Mouse (Mus musculus) myocyte (in vitro differentiated cells): ENCODE results near the gene Asxl1. TPM values are rescaled to one million over a fixed set of nuclear protein-coding genes. Genes with fewer than 3 reads are reported as not detected.

ENCODE experiments used
- H3K27me3 ChIP-seq: one replicate; pipeline ENCODE4 v1.6.1; 2011; ENCODE audit not compliant: control insufficient read depth, insufficient read depth, insufficient read length
- H3K36me3 ChIP-seq: one replicate; pipeline ENCODE4 v1.6.1; 2011; ENCODE audit not compliant: control insufficient read depth, insufficient read depth
- H3K4me2 ChIP-seq: one replicate; pipeline ENCODE4 v1.6.1; 2011; ENCODE audit warnings: low read depth, control low read depth
- H3K4me3 ChIP-seq: one replicate; pipeline ENCODE4 v1.5.1; 2011; ENCODE audit warnings: mild to moderate bottlenecking, control low read depth, moderate library complexity
- H3K79me2 ChIP-seq: one replicate; pipeline ENCODE4 v1.6.1; 2011; ENCODE audit not compliant: control insufficient read depth, insufficient read depth
- H3ac ChIP-seq: one replicate; pipeline ENCODE4 v1.6.1; 2011; ENCODE audit not compliant: control insufficient read depth, insufficient read length
- CEBPB ChIP-seq: IDR thresholded peaks from 2 replicates; pipeline ENCODE4 v1.6.1; 2011; ENCODE audit warnings: mild to moderate bottlenecking, moderate library complexity; ENCODE audit not compliant: poor library complexity, insufficient read depth, severe bottlenecking
- E2F4 ChIP-seq: IDR thresholded peaks from one replicate; pipeline ENCODE4 v1.6.1; 2011; ENCODE audit warnings: mild to moderate bottlenecking, control low read depth, moderate library complexity; ENCODE audit not compliant: insufficient read depth
- MAX ChIP-seq: IDR thresholded peaks from one replicate; pipeline ENCODE4 v1.6.1; 2011; ENCODE audit warnings: low read depth, mild to moderate bottlenecking, control low read depth
- MYOD1 ChIP-seq, 3 experiments: IDR thresholded peaks; one replicate each; pipeline ENCODE4 v1.6.1; 2011; ENCODE audit warnings: control low read depth in 2 of 3, low read depth in 2 of 3, mild to moderate bottlenecking in 2 of 3, moderate library complexity in 1 of 3; ENCODE audit not compliant: insufficient read length in 2 of 3, control insufficient read depth in 1 of 3
- MYOG ChIP-seq, 3 experiments: IDR thresholded peaks; one replicate each; pipeline ENCODE4 v1.6.1; 2011; ENCODE audit warnings: control low read depth in 2 of 3, low read depth in 2 of 3, mild to moderate bottlenecking in 2 of 3; ENCODE audit not compliant: insufficient read length in 2 of 3, control insufficient read depth in 1 of 3, insufficient read depth in 1 of 3
- POLR2A ChIP-seq: IDR thresholded peaks from one replicate; pipeline ENCODE4 v1.6.1; 2011; ENCODE audit warnings: low read depth, mild to moderate bottlenecking, control low read depth, moderate library complexity; ENCODE audit not compliant: insufficient read length
- POLR2AphosphoS2 ChIP-seq: IDR thresholded peaks from one replicate; pipeline ENCODE4 v1.6.1; 2011; ENCODE audit warnings: low read depth, control low read depth; ENCODE audit not compliant: insufficient read length
- REST ChIP-seq: IDR thresholded peaks from one replicate; pipeline ENCODE4 v1.6.1; 2011; ENCODE audit warnings: mild to moderate bottlenecking, control low read depth, moderate library complexity; ENCODE audit not compliant: insufficient read depth, insufficient read length
- SRF ChIP-seq: IDR thresholded peaks from one replicate; pipeline ENCODE4 v1.6.1; 2011; ENCODE audit warnings: low read depth; ENCODE audit not compliant: control insufficient read depth, insufficient read length
- TCF12 ChIP-seq: IDR thresholded peaks from one replicate; pipeline ENCODE4 v1.6.1; 2011; ENCODE audit warnings: mild to moderate bottlenecking, control low read depth; ENCODE audit not compliant: poor library complexity, insufficient read depth, severe bottlenecking
- TCF3 ChIP-seq: IDR thresholded peaks from one replicate; pipeline ENCODE4 v1.6.1; 2011; ENCODE audit warnings: low read depth, control low read depth; ENCODE audit not compliant: insufficient read length
- USF1 ChIP-seq: IDR thresholded peaks from one replicate; pipeline ENCODE4 v1.6.1; 2011; ENCODE audit warnings: low read depth, mild to moderate bottlenecking, control low read depth, moderate library complexity
- polyA plus RNA-seq: library from polyadenylated mRNA; unstranded; fragments of >200 nt; fragmentation: generic; extraction: Trizol; gene quantifications from one replicate; pipeline ENCODE4 v1.2.1, GENCODE M21; 2012; ENCODE audit warnings: missing spikeins

Asxl1 gene
- polyA plus RNA-seq, 1 experiment = 15.4 TPM

DNA sequence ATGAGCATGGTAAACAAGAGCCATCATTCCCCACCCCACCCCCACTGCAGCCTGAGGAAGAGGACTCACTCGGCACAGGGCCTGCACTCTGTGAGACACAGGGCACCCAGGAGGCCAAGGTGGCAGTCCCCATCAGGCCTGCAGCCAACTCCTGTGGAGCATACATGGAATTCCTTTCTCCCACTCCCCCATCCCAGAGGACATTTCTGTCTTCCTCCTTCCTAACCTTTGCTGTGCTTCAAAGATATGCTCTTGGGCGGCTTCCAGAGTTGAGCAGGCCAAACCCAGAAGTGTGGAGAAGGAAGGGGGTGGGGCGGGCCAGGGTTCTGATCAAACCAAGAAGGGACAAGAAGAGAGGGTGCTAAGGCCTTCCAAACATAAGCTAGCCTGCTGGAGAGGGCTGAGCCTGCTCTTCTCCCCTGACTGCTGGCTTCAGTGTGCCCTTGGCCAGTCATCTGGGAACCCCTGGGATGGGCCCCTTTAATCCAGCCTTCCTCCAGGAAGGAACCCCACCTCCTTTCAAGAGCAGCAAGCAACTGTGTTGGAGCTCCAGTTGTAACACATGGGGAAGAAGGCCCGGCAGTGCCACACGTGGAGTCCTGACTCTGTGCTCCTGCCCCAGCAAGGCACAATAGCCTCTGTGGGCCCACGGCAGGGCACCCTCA lies 91.1 kb downstream of the Asxl1 start:
- TF ChIP-seq MYOD1 (IDR thresholded peaks at IDR 0.05; ENCODE audit: control insufficient read depth in 1 of 3, insufficient read length in 2 of 3, low read depth in 2 of 3) = no peak
- no peak for TF ChIP-seq POLR2AphosphoS2
- TF ChIP-seq REST = no peak
- TF ChIP-seq POLR2A = no peak
- no peak for TF ChIP-seq SRF
- TF ChIP-seq MAX = no peak
- Histone ChIP-seq H3K4me2 (no peak overlapping the region), H3K36me3 (no peaks in the 10 kb centered on the region), H3K27me3 (no peaks in the 10 kb centered on the region), H3K4me3 (no peak overlapping the region), H3K79me2 (no peaks in the 10 kb centered on the region), H3ac (no peak overlapping the region)

DNA sequence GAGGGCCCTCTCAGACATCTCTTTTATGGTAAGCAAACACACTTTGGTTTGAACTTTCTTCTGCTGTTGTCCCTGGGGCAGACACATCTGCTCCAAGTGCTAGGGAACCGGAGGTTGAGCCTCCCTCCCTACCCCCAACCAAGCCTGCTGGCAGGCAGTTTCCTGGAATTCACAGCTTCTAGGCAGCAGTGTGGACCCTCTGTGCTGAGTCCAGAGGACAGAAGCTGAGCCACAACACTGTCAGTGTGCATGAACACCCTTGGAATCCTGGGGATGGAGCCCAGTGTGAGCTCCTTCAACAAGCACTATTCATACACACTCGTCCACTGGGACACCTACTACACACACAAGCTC lies 91.7 kb downstream of the Asxl1 start:
- no peak for TF ChIP-seq MYOG (IDR thresholded peaks at IDR 0.05; ENCODE audit: control insufficient read depth in 1 of 3, insufficient read depth in 1 of 3, insufficient read length in 2 of 3, low read depth in 2 of 3)
- TF ChIP-seq E2F4 = no peak
- TF ChIP-seq USF1 = no peak
- no peak for TF ChIP-seq POLR2AphosphoS2
- TF ChIP-seq TCF3 = no peak
- no peak for TF ChIP-seq MYOD1 (IDR thresholded peaks at IDR 0.05; ENCODE audit: control insufficient read depth in 1 of 3, insufficient read length in 2 of 3, low read depth in 2 of 3)
- no peak for TF ChIP-seq TCF12
- TF ChIP-seq REST = no peak
- TF ChIP-seq SRF = no peak
- no peak for TF ChIP-seq MAX
- no peak for TF ChIP-seq CEBPB
- H3K27me3 ChIP-seq = no peaks in the 10 kb centered on the region
- no peak overlapping the region for H3ac ChIP-seq
- no peaks in the 10 kb centered on the region for H3K79me2 ChIP-seq
- no peak overlapping the region for H3K4me3 ChIP-seq
- H3K4me2 ChIP-seq = no peak overlapping the region
- no peaks in the 10 kb centered on the region for H3K36me3 ChIP-seq

DNA sequence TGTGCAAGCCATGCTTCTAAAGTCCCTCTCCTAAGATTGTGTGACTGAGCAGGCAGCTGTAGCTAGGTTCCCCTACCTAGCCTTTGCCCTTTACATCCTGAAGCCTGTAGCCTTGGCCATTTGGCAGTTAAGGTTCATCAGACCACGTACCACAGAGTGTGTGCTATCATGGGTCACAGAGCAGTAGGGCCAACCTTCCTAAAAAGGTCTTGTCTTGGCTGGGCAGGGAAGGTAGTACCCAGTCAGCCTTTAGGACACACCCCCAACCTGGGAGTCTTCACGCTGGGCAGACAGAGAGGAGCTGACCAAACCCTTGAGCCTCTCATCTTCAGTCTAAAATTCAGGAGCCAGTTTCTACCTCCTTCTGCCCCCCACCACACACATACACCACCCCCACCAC lies 95.1 kb downstream of the Asxl1 start:
- H3ac ChIP-seq = no peak overlapping the region
- no peak overlapping the region for H3K4me3 ChIP-seq
- peaks cover 9% of the 10 kb centered on the region for H3K27me3 ChIP-seq
- no peaks in the 10 kb centered on the region for H3K79me2 ChIP-seq
- no peaks in the 10 kb centered on the region for H3K36me3 ChIP-seq
- no peak for TF ChIP-seq POLR2A
- no peak for TF ChIP-seq MYOD1 (IDR thresholded peaks at IDR 0.05; ENCODE audit: control insufficient read depth in 1 of 3, insufficient read length in 2 of 3, low read depth in 2 of 3)
- H3K4me2 ChIP-seq = no peak overlapping the region

DNA sequence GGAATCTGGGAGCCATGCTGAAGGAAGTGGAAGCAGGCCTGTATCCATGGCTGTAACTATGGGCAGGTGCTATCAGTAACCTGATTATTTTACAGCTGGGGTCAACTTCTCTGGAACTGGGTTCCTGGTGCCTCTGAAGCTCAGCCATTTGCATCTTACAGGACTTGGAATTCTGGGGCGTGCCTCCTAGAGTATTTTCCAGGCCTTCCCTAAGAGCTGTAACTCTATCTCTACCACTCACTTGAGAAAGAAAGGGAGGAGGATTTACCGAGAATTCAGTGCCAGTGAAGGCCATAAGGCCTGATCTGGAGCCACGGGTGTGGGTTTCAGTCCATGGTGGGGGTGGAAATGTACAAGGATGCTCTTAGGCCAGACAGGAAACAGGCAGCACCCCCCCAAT lies 95.6 kb downstream of the Asxl1 start:
- Histone ChIP-seq H3K4me3 (no peak overlapping the region), H3K36me3 (no peaks in the 10 kb centered on the region), H3ac (no peak overlapping the region), H3K4me2 (no peak overlapping the region), H3K79me2 (no peaks in the 10 kb centered on the region), H3K27me3 (peaks cover 9% of the 10 kb centered on the region)
- TF ChIP-seq USF1 (no peak), TCF12 (no peak), POLR2A (no peak), SRF (no peak)

DNA sequence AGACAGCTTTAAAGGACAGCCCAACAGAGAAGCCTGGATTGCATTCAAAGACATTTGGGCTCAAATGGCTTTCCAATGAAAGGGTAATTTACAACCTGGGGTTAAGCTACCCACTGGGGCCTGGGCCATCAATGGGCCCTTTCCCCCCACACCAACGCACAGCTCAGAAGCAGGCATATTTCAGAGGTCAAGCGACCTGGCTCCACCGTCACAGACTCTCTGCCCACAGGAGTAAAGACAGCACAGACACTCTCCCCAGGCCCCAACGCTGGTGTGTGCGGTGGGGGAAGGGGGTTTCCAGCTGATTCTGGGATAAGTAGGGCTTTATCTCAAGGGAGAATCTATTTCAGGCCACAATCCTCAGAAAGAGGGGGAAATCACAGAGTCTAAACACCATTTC lies 97.1 kb downstream of the Asxl1 start:
- Histone ChIP-seq H3K36me3 (no peaks in the 10 kb centered on the region), H3ac (no peak overlapping the region), H3K27me3 (peaks cover 9% of the 10 kb centered on the region), H3K79me2 (no peaks in the 10 kb centered on the region), H3K4me3 (no peak overlapping the region), H3K4me2 (no peak overlapping the region)
- TF ChIP-seq POLR2A (no peak), TCF12 (no peak), USF1 (no peak), TCF3 (no peak)
